Mouse (Mus musculus) forebrain, embryonic 10.5 days (tissue): Measurements from ENCODE around the gene 4931422A03Rik. TPM values are rescaled to one million over a fixed set of nuclear protein-coding genes. Genes with fewer than 3 reads are reported as not detected.

Source experiments
- DNase-seq: peaks from one replicate; pipeline ENCODE4 v3.0.0-alpha.2; 2017; ENCODE audit warnings: low spot score; ENCODE audit errors: extremely low spot score
- H3K27ac ChIP-seq: fragments of 300-500 bp; sonication (generic); 2 replicates; pipeline ENCODE4 v1.5.1; 2016; ENCODE audit warnings: mild to moderate bottlenecking
- H3K27me3 ChIP-seq: fragments of 300-500 bp; sonication (generic); 2 replicates; pipeline ENCODE4 v1.6.1; 2016; ENCODE audit warnings: mild to moderate bottlenecking; ENCODE audit not compliant: poor library complexity, severe bottlenecking
- H3K36me3 ChIP-seq: fragments of 300-500 bp; sonication (generic); replicated peaks from 2 replicates; pipeline ENCODE4 v1.6.1; 2016; ENCODE audit warnings: mild to moderate bottlenecking, moderate library complexity
- H3K4me1 ChIP-seq: fragments of 300-500 bp; sonication (generic); 2 replicates; pipeline ENCODE4 v1.6.1; 2016
- H3K4me3 ChIP-seq: fragments of 300-500 bp; sonication (generic); 2 replicates; pipeline ENCODE4 v1.5.1; 2016; ENCODE audit warnings: mild to moderate bottlenecking, moderate library complexity
- H3K9me3 ChIP-seq: fragments of 300-500 bp; sonication (generic); 2 replicates; pipeline ENCODE4 v1.6.1; 2016; ENCODE audit warnings: mild to moderate bottlenecking, moderate library complexity
- WGBS: fragments of 180-500 bp; shearing (Covaris S2); methylation state at CpG from one replicate; pipeline ENCODE4 v1.1.7; 2016; 5-methylcytosine and 5-hydroxymethylcytosine counted together
- polyA plus RNA-seq: library from polyadenylated mRNA; unstranded; fragments of >200 nt; fragmentation: Nextera tagmentation; extraction: Ambion mirVana; gene quantifications from 2 replicates; pipeline ENCODE4 v1.2.1, GENCODE M21; 2016

4931422A03Rik gene
- polyA plus RNA-seq, 1 experiment from 2014 or later: 1.4 TPM

- 87% methylated on average over 5 of the region's 5 CpGs for WGBS
These were observed 110.8 kb downstream of the 4931422A03Rik start for GRCm38 (mm10) chr2:103917375-103917774.

More at GRCm38 (mm10) chr2:103917375-103917774, 110.8 kb downstream of the 4931422A03Rik start:
- no peak for DNase-seq
- H3K36me3 ChIP-seq: no peaks in the 10 kb centered on the region
- H3K27me3 ChIP-seq: no peaks in the 10 kb centered on the region
- H3K27ac ChIP-seq: no peak overlapping the region
- H3K9me3 ChIP-seq: no peaks in the 10 kb centered on the region
- H3K4me1 ChIP-seq: no peaks in the 10 kb centered on the region
- H3K4me3 ChIP-seq: no peak overlapping the region

Other genes with a start within 250 kb of the 4931422A03Rik start
- gene Caprin1, start 230.7 kb downstream of the 4931422A03Rik start, polyA plus RNA-seq: 508 and 532 TPM in 2 replicates
- 24.3 and 26.4 TPM in 2 replicates for gene Lmo2, start 70.4 kb downstream of the 4931422A03Rik start, polyA plus RNA-seq
- gene Fbxo3, start 640 bp downstream of the 4931422A03Rik start, polyA plus RNA-seq: 47.8 and 48.3 TPM in 2 replicates
- gene Gm10912, start 37.5 kb upstream of the 4931422A03Rik start, polyA plus RNA-seq: not detected in 2 replicates
- gene Gm10799, start 40.2 kb upstream of the 4931422A03Rik start, polyA plus RNA-seq: not detected in 2 replicates
- gene Cd59b, start 41.5 kb upstream of the 4931422A03Rik start, polyA plus RNA-seq: 3.4 TPM in 2 replicates
- gene Cd59a, start 67.4 kb upstream of the 4931422A03Rik start, polyA plus RNA-seq: 19.6 and 19.9 TPM in 2 replicates
- gene A930018P22Rik, start 94.4 kb upstream of the 4931422A03Rik start, polyA plus RNA-seq: not detected in 2 replicates